Mouse (Mus musculus): Measurements from ENCODE around the gene Olfr576. TPM values are rescaled to one million over a fixed set of nuclear protein-coding genes. Genes with fewer than 3 reads are reported as not detected.

The Olfr576 gene
- not detected for total RNA-seq (2023)

GRCm38 (mm10) chr7:102962360-102962759, at the start of gene Olfr576:
TSS of gene Olfr576 (plus strand) at chr7:102962660.

GRCm38 (mm10) chr7:102917032-102917875, 45.2 kb upstream of the Olfr576 start, which contains the start of gene Olfr571:
TSS of gene Olfr571 (minus strand) at chr7:102917536.

GRCm38 (mm10) chr7:102924109-102924508, 38.4 kb upstream of the Olfr576 start, which contains the start of gene Olfr572:
TSS of gene Olfr572 (plus strand) at chr7:102924409.

GRCm38 (mm10) chr7:102942475-102942874, 20.0 kb upstream of the Olfr576 start, which contains the start of gene Olfr573-ps1:
TSS of gene Olfr573-ps1 (minus strand) at chr7:102942575.

GRCm38 (mm10) chr7:102948167-102948566, 14.3 kb upstream of the Olfr576 start, which contains the start of gene Olfr574:
TSS of gene Olfr574 (plus strand) at chr7:102948467.

GRCm38 (mm10) chr7:102958593-102958992, 3.9 kb upstream of the Olfr576 start, which contains the start of gene Olfr575:
TSS of gene Olfr575 (minus strand) at chr7:102958775.

GRCm38 (mm10) chr7:102975843-102976242, 13.4 kb downstream of the Olfr576 start, which contains the start of gene Olfr577:
TSS of gene Olfr577 (minus strand) at chr7:102975943.

GRCm38 (mm10) chr7:102989224-102989623, 26.8 kb downstream of the Olfr576 start, which contains the start of gene Olfr578:
TSS of gene Olfr578 (minus strand) at chr7:102989324.

Other genes with a start within 250 kb of the Olfr576 start
- not detected for gene Olfr33, start 243.6 kb upstream of the Olfr576 start, total RNA-seq (2023)
- not detected for gene Olfr559, start 235.2 kb upstream of the Olfr576 start, total RNA-seq (2023)
- not detected for gene Olfr560, start 203.3 kb upstream of the Olfr576 start, total RNA-seq (2023)
- not detected for gene Olfr78, start 203.2 kb upstream of the Olfr576 start, total RNA-seq (2023)
- gene Olfr561, start 191.4 kb upstream of the Olfr576 start, total RNA-seq (2023): not detected
- not detected for gene Olfr564, start 159.2 kb upstream of the Olfr576 start, total RNA-seq (2023)
- not detected for gene Olfr566, start 103.9 kb upstream of the Olfr576 start, total RNA-seq (2023)
- not detected for gene Olfr568, start 85.5 kb upstream of the Olfr576 start, total RNA-seq (2023)
- gene Olfr569, start 71.8 kb upstream of the Olfr576 start, total RNA-seq (2023): not detected
- gene Olfr570, start 68.1 kb upstream of the Olfr576 start, total RNA-seq (2023): not detected
- gene Olfr571, start 45.1 kb upstream of the Olfr576 start, total RNA-seq (2023): not detected
- not detected for gene Olfr572, start 38.3 kb upstream of the Olfr576 start, total RNA-seq (2023)
- not detected for gene Olfr573-ps1, start 20.1 kb upstream of the Olfr576 start, total RNA-seq (2023)
- gene Olfr574, start 14.2 kb upstream of the Olfr576 start, total RNA-seq (2023): not detected
- gene Olfr575, start 3.9 kb upstream of the Olfr576 start, total RNA-seq (2023): not detected
- not detected for gene Olfr577, start 13.3 kb downstream of the Olfr576 start, total RNA-seq (2023)
- gene Olfr578, start 26.7 kb downstream of the Olfr576 start, total RNA-seq (2023): not detected
- gene Olfr582, start 75.4 kb downstream of the Olfr576 start, total RNA-seq (2023): not detected
- not detected for gene Olfr583, start 88.6 kb downstream of the Olfr576 start, total RNA-seq (2023)
- gene Olfr584, start 119.2 kb downstream of the Olfr576 start, total RNA-seq (2023): not detected
- not detected for gene Olfr585, start 135.1 kb downstream of the Olfr576 start, total RNA-seq (2023)
- gene Olfr586, start 163.0 kb downstream of the Olfr576 start, total RNA-seq (2023): not detected
- gene Olfr588-ps1, start 178.2 kb downstream of the Olfr576 start, total RNA-seq (2023): not detected
- not detected for gene Olfr589, start 193.7 kb downstream of the Olfr576 start, total RNA-seq (2023)
- gene Olfr591, start 215.7 kb downstream of the Olfr576 start, total RNA-seq (2023): not detected
- gene Olfr592, start 222.1 kb downstream of the Olfr576 start, total RNA-seq (2023): not detected
- not detected for gene Olfr593, start 249.2 kb downstream of the Olfr576 start, total RNA-seq (2023)